Mouse (Mus musculus): ENCODE results near the gene Syt1. TPM values are rescaled to one million over a fixed set of nuclear protein-coding genes. Genes with fewer than 3 reads are reported as not detected.

The Syt1 gene
- polyA plus RNA-seq, 1 experiment: 0.58 TPM

DNA sequence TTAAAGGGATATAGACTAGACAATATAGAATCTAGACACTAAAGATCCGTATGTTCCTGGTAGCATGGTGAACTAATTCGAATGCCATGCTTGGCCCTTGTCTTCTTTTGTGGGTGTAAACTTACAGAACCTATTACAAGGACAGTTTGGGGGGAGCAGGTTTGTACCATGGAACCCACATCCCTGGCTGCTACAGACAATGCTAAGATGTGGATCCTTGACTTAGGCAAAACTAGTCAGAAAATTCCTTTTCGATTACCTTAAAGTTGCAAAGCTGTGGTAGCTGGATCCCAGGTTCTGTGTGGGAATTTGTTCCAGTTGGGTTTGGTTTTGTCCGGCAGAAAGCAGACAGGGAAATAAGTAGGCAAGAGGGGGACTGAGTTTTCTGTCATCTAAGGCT is 560.4 kb downstream of the Syt1 start:
- DNase-seq (ENCODE audit: low spot score): no peak

DNA sequence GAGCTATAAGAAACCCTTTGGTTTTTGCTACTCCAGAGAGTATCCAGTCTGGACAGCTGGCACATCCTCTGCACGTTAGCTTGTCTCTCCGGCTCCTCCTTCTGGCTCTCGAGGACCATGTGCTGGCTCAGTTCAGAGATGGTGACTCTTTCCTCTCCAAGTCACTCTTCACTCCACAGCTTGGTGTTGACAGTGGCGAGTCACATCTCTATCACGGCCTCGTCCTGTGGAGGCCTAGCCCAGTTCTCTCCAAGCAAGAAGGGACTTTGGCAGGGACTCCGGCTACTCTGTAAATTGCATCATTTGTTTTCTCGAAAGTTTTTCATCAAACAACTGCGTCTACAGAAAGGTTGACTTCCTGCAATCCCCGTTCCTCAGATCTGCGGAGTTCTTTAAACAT is 562.4 kb downstream of the Syt1 start:
- no peak for DNase-seq (ENCODE audit: low spot score)
